Mouse (Mus musculus): ENCODE measurements around the gene Ifne. TPM values are rescaled to one million over a fixed set of nuclear protein-coding genes. Genes with fewer than 3 reads are reported as not detected.

The Ifne gene
- total and polyA plus RNA-seq, 3 experiments: not detected

- H3K79me2 ChIP-seq (replicated peaks; ENCODE audit: control insufficient read depth, extremely low read depth, insufficient read depth, poor library complexity, severe bottlenecking): peaks cover 75% of the 10 kb centered on the region
- H3K4me3 ChIP-seq (replicated peaks in 1 of 3; ENCODE audit: low read depth in 2 of 3, low read length in 2 of 3, poor library complexity in 1 of 3): no peak overlapping the region
- H3K4me1 ChIP-seq (ENCODE audit: control insufficient read depth in 1 of 2, insufficient read depth in 2 of 2): peaks cover 0 to 3% of the 10 kb centered on the region in 2 experiments; a peak in 2 of 4 replicates
- H3K36me3 ChIP-seq (replicated peaks in 1 of 2; ENCODE audit: control insufficient read depth in 1 of 2, insufficient read depth in 1 of 2, low read length in 1 of 2): peaks cover 69 to 89% of the 10 kb centered on the region in 2 experiments
- H3K9ac ChIP-seq (ENCODE audit: insufficient read depth, low read depth): no peak overlapping the region
- H3K4me2 ChIP-seq (ENCODE audit: insufficient read depth, low read depth, poor library complexity, severe bottlenecking): no peak overlapping the region
- no peaks in the 10 kb centered on the region for H3K27me3 ChIP-seq (replicated peaks)
- H3K27ac ChIP-seq (ENCODE audit: insufficient read depth, low read depth): no peak overlapping the region
- peaks cover 16% of the 10 kb centered on the region for H3K9me3 ChIP-seq (replicated peaks; ENCODE audit: low read length)
- TF ChIP-seq RCOR1 (conservative IDR thresholded peaks at IDR 0.05; ENCODE audit: low read depth, low read length) (no peak), EP300 (IDR thresholded peaks at IDR 0.05; ENCODE audit: low read length) (no peak), CTCF (conservative IDR thresholded peaks at IDR 0.05 in 1 of 2, IDR thresholded peaks at IDR 0.05 in 1 of 2; ENCODE audit: low read depth in 2 of 2, low read length in 2 of 2) (no peak), MAX (IDR thresholded peaks at IDR 0.05; ENCODE audit: low read length) (no peak), ZKSCAN1 (IDR thresholded peaks at IDR 0.05; ENCODE audit: borderline replicate concordance, low read depth, low read length) (no peak), POLR2A (IDR thresholded peaks at IDR 0.05; ENCODE audit: low read depth, low read length) (no peak), MAFK (IDR thresholded peaks at IDR 0.05; ENCODE audit: insufficient replicate concordance, low read length) (no peak), JUND (conservative IDR thresholded peaks at IDR 0.05; ENCODE audit: low read depth, low read length) (no peak), USF1 (IDR thresholded peaks at IDR 0.05; ENCODE audit: low read depth, low read length) (no peak), NELFE (IDR thresholded peaks at IDR 0.05; ENCODE audit: low read depth, low read length) (no peak), MXI1 (IDR thresholded peaks at IDR 0.05; ENCODE audit: low read depth, low read length) (no peak)
- dilution Hi-C loops (cut with MboI; ENCODE audit: extremely low pct_ligation_motif_present, extremely low pct_unique_long_range_greater_than_20kb, low sequenced_read_pairs): no loop called here
- DNase-seq (ENCODE audit: extremely low read depth): no peak
- in situ Hi-C loops (cut with MboI; ENCODE audit: low pct_ligation_motif_present, low pct_unique_long_range_greater_than_20kb, low sequenced_read_pairs): no loop called here
Measured at GRCm38 (mm10) chr4:88925456-88925855, 45.5 kb upstream of the Ifne start.

GRCm38 (mm10) chr4:88921280-88921679 is 41.3 kb upstream of the Ifne start:
- in situ Hi-C loops (cut with MboI; ENCODE audit: low pct_ligation_motif_present, low pct_unique_long_range_greater_than_20kb, low sequenced_read_pairs): no loop called here
- no peak for DNase-seq (ENCODE audit: extremely low read depth)
- Histone ChIP-seq H3K79me2 (replicated peaks; ENCODE audit: control insufficient read depth, extremely low read depth, insufficient read depth, poor library complexity, severe bottlenecking) (peaks cover 66% of the 10 kb centered on the region), H3K27me3 (replicated peaks) (no peaks in the 10 kb centered on the region), H3K9me3 (replicated peaks; ENCODE audit: low read length) (peaks cover 7% of the 10 kb centered on the region), H3K4me2 (ENCODE audit: insufficient read depth, low read depth, poor library complexity, severe bottlenecking) (no peak overlapping the region), H3K9ac (ENCODE audit: insufficient read depth, low read depth) (no peak overlapping the region), H3K4me1 (ENCODE audit: control insufficient read depth in 1 of 2, insufficient read depth in 2 of 2) (peaks cover 2 to 19% of the 10 kb centered on the region in 2 experiments; a peak in 2 of 4 replicates), H3K27ac (ENCODE audit: insufficient read depth, low read depth) (no peak overlapping the region), H3K36me3 (replicated peaks in 1 of 2; ENCODE audit: control insufficient read depth in 1 of 2, insufficient read depth in 1 of 2, low read length in 1 of 2) (peaks cover 59 to 80% of the 10 kb centered on the region in 2 experiments), H3K4me3 (replicated peaks in 1 of 3; ENCODE audit: low read depth in 2 of 3, low read length in 2 of 3, poor library complexity in 1 of 3) (no peak overlapping the region)
- TF ChIP-seq UBTF (IDR thresholded peaks at IDR 0.05; ENCODE audit: low read depth, low read length): no peak
- TF ChIP-seq MAZ (IDR thresholded peaks at IDR 0.05; ENCODE audit: low read depth, low read length): no peak
- TF ChIP-seq E2F4 (IDR thresholded peaks at IDR 0.05; ENCODE audit: insufficient replicate concordance, low read depth, low read length): no peak
- TF ChIP-seq HCFC1 (IDR thresholded peaks at IDR 0.05; ENCODE audit: low read depth, low read length): no peak
- TF ChIP-seq USF2 (conservative IDR thresholded peaks at IDR 0.05; ENCODE audit: low read depth, low read length): no peak
- TF ChIP-seq MXI1 (IDR thresholded peaks at IDR 0.05; ENCODE audit: low read depth, low read length): no peak
- no peak for TF ChIP-seq TBP (conservative IDR thresholded peaks at IDR 0.05; ENCODE audit: low read depth, low read length)
- no peak for TF ChIP-seq NELFE (IDR thresholded peaks at IDR 0.05; ENCODE audit: low read depth, low read length)
- TF ChIP-seq CHD1 (IDR thresholded peaks at IDR 0.05; ENCODE audit: low read depth, low read length): no peak
- TF ChIP-seq ELF1 (IDR thresholded peaks at IDR 0.05; ENCODE audit: low read depth, low read length): no peak
- TF ChIP-seq ZMIZ1 (IDR thresholded peaks at IDR 0.05; ENCODE audit: low read depth, low read length): no peak
- no peak for TF ChIP-seq ZC3H11A (IDR thresholded peaks at IDR 0.05; ENCODE audit: low read depth, low read length)
- no peak for TF ChIP-seq MAX (IDR thresholded peaks at IDR 0.05; ENCODE audit: low read length)
- no peak for TF ChIP-seq JUND (conservative IDR thresholded peaks at IDR 0.05; ENCODE audit: low read depth, low read length)
- TF ChIP-seq KAT2A (IDR thresholded peaks at IDR 0.05; ENCODE audit: insufficient replicate concordance, low read length): no peak
- no peak for TF ChIP-seq MAFK (IDR thresholded peaks at IDR 0.05; ENCODE audit: insufficient replicate concordance, low read length)
- no peak for TF ChIP-seq PAX5 (IDR thresholded peaks at IDR 0.05; ENCODE audit: low read length)
- TF ChIP-seq RAD21 (IDR thresholded peaks at IDR 0.05; ENCODE audit: low read depth, low read length): no peak
- no peak for TF ChIP-seq RCOR1 (conservative IDR thresholded peaks at IDR 0.05; ENCODE audit: low read depth, low read length)
- dilution Hi-C loops (cut with MboI; ENCODE audit: extremely low pct_ligation_motif_present, extremely low pct_unique_long_range_greater_than_20kb, low sequenced_read_pairs): no loop called here
